Mouse (Mus musculus): ENCODE data around the gene Hnrnpf. TPM values are rescaled to one million over a fixed set of nuclear protein-coding genes. Genes with fewer than 3 reads are reported as not detected.

Gene Hnrnpf
- polyA plus RNA-seq, 1 experiment, result 147 TPM

DNA sequence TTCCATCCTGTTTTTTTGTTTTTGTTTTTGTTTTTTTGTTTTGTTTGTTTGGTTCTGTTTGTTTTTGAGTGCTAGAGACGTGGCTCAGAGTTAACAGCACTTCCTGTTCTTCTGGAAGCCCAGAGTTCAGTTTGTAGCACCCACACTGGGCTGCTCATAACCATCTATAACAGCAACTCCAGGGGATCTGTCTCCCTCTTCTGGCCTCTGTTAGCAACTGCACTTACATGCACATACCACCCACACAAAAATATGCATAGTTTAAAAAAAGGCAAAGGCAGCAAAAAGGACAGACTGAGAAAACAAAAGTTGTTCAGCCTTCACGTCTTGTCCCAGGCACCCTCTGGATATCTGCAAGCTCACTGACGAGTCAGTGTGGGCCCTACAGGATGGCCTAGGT lies 63.1 kb downstream of the Hnrnpf start:
- H3K4me3 ChIP-seq (ENCODE audit: insufficient read depth, low read depth, low read length), result no peak overlapping the region
- no peak overlapping the region for H3K27ac ChIP-seq (replicated peaks; ENCODE audit: low read depth, low read length)
- no peaks in the 10 kb centered on the region for H3K4me1 ChIP-seq (ENCODE audit: control insufficient read depth, insufficient read depth, insufficient read length, low read length)

GRCm38 (mm10) chr6:117966729-117967128 lies 66.6 kb downstream of the Hnrnpf start:
- H3K27ac ChIP-seq (replicated peaks; ENCODE audit: low read depth, low read length), result no peak overlapping the region

More at GRCm38 (mm10) chr6:117966729-117967128, 66.6 kb downstream of the Hnrnpf start:
- Histone ChIP-seq H3K4me3 (ENCODE audit: insufficient read depth, low read depth, low read length) (no peak overlapping the region), H3K4me1 (ENCODE audit: control insufficient read depth, insufficient read depth, insufficient read length, low read length) (no peaks in the 10 kb centered on the region)

Other genes starting within 250 kb of the Hnrnpf start
- 31.5 and 40.5 TPM in 2 replicates for gene Zfp637, start 59.1 kb upstream of the Hnrnpf start, polyA plus RNA-seq (2012; ENCODE audit: insufficient read depth, insufficient read length, missing spikeins)
- 0.36 and 0.71 TPM in 2 replicates for gene Zfp239, start 38.2 kb upstream of the Hnrnpf start, polyA plus RNA-seq (2012; ENCODE audit: insufficient read depth, insufficient read length, missing spikeins)
- not detected in 2 replicates for gene Fxyd4, start 37.4 kb downstream of the Hnrnpf start, polyA plus RNA-seq (2012; ENCODE audit: insufficient read depth, insufficient read length, missing spikeins)
- not detected in 2 replicates for gene Rasgef1a, start 111.1 kb downstream of the Hnrnpf start, polyA plus RNA-seq (2012; ENCODE audit: insufficient read depth, insufficient read length, missing spikeins)
- 8.4 and 12.5 TPM in 2 replicates for gene Csgalnact2, start 238.8 kb downstream of the Hnrnpf start, polyA plus RNA-seq (2012; ENCODE audit: insufficient read depth, insufficient read length, missing spikeins)

All from brown adipose tissue, adult 24 weeks (tissue).